Mouse (Mus musculus) adrenal gland, postnatal 4 days (tissue): Measurements from ENCODE around the gene 5330417H12Rik. TPM values are rescaled to one million over a fixed set of nuclear protein-coding genes. Genes with fewer than 3 reads are reported as not detected.

Source experiments
- total RNA-seq, 2 experiments: library from RNA; stranded (reverse); gene quantifications; 2 replicates each; pipeline ENCODE4 v1.2.3; 2021

The 5330417H12Rik gene
- total RNA-seq, 2 experiments from 2014 or later, result not detected

Other genes starting within 250 kb of the 5330417H12Rik start
- 10 to 100 TPM; 15.3 to 16.9 TPM for gene Olfml1, start 57.7 kb downstream of the 5330417H12Rik start, total RNA-seq
- gene Ppfibp2, start 30.0 kb downstream of the 5330417H12Rik start, total RNA-seq, result 10 to 100 TPM in 1 of 2 experiments, 1 to 10 TPM in 1; 9.4 to 10.4 TPM
- under 1 TPM in 1 of 2 experiments, not detected in 1; 0.17 TPM for gene Cyb5r2, start 132.9 kb upstream of the 5330417H12Rik start, total RNA-seq
- not detected for gene Ovch2, start 176.0 kb upstream of the 5330417H12Rik start, total RNA-seq
- not detected for gene Olfr467, start 187.1 kb upstream of the 5330417H12Rik start, total RNA-seq
- gene Olfr469, start 200.4 kb upstream of the 5330417H12Rik start, total RNA-seq, result not detected
- gene Olfr470, start 222.3 kb upstream of the 5330417H12Rik start, total RNA-seq, result not detected